Mouse (Mus musculus) stomach, postnatal 0 days (tissue): Measurements from ENCODE around the gene Drd4. TPM values are rescaled to one million over a fixed set of nuclear protein-coding genes. Genes with fewer than 3 reads are reported as not detected.

Experiments
- ATAC-seq: fragments of 200-750 bp; cut with Nextera tagmentation; 2 replicates; pipeline ENCODE4 v1.8.0; 2017; ENCODE audit not compliant: low FRiP score, low TSS enrichment
- DNase-seq: peaks from one replicate; pipeline ENCODE4 v3.0.0-alpha.2; 2016; ENCODE audit warnings: low spot score
- H3K27ac ChIP-seq: fragments of 300-500 bp; sonication (generic); replicated peaks from 2 replicates; pipeline ENCODE4 v1.5.1; 2014; ENCODE audit warnings: mild to moderate bottlenecking, control low read depth
- H3K27me3 ChIP-seq: fragments of 300-500 bp; sonication (generic); 2 replicates; pipeline ENCODE4 v1.6.1; 2014; ENCODE audit warnings: low read length; ENCODE audit not compliant: control insufficient read depth, insufficient read depth
- H3K36me3 ChIP-seq: fragments of 300-500 bp; sonication (generic); 2 replicates; pipeline ENCODE4 v1.6.1; 2014; ENCODE audit warnings: low read length, mixed read lengths; ENCODE audit not compliant: control insufficient read depth, insufficient read depth
- H3K4me1 ChIP-seq: fragments of 300-500 bp; sonication (generic); replicated peaks from 2 replicates; pipeline ENCODE4 v1.6.1; 2014; ENCODE audit warnings: antibody characterized with exemption; ENCODE audit not compliant: control insufficient read depth, insufficient read depth
- H3K4me2 ChIP-seq: fragments of 300-500 bp; sonication (generic); replicated peaks from 2 replicates; pipeline ENCODE4 v1.6.1; 2014; ENCODE audit warnings: low read depth, mild to moderate bottlenecking, control low read depth, moderate library complexity
- H3K4me3 ChIP-seq: fragments of 300-500 bp; sonication (generic); 2 replicates; pipeline ENCODE4 v1.5.1; 2014; ENCODE audit warnings: low read depth, low read length, control low read depth
- H3K9ac ChIP-seq: fragments of 300-500 bp; sonication (generic); 2 replicates; pipeline ENCODE4 v1.6.1; 2014; ENCODE audit warnings: mild to moderate bottlenecking, low read length, control low read depth, mixed read lengths
- H3K9me3 ChIP-seq: fragments of 300-500 bp; sonication (generic); 2 replicates; pipeline ENCODE4 v1.6.1; 2016; ENCODE audit warnings: low read length; ENCODE audit not compliant: control insufficient read depth
- CTCF ChIP-seq: IDR thresholded peaks from 2 replicates; pipeline ENCODE4 v1.5.1; 2016; ENCODE audit warnings: antibody characterized with exemption, low read depth, mild to moderate bottlenecking, moderate library complexity
- EP300 ChIP-seq: optimal IDR thresholded peaks from 2 replicates; pipeline ENCODE3; 2016; ENCODE audit warnings: antibody characterized with exemption
- WGBS: fragments of 180-500 bp; shearing (Covaris S2); extraction: QIAGEN DNeasy Blood & Tissue Kit; methylation state at CpG from one replicate; pipeline ENCODE4 v1.1.7; 2014; 5-methylcytosine and 5-hydroxymethylcytosine counted together
- polyA plus RNA-seq: library from polyadenylated mRNA; unstranded; fragments of >200 nt; fragmentation: Nextera tagmentation; extraction: Ambion mirVana; gene quantifications from 2 replicates; pipeline ENCODE4 v1.2.1, GENCODE M21; 2015

Gene Drd4
- polyA plus RNA-seq, 1 experiment from 2014 or later: 0.06 TPM

DNA sequence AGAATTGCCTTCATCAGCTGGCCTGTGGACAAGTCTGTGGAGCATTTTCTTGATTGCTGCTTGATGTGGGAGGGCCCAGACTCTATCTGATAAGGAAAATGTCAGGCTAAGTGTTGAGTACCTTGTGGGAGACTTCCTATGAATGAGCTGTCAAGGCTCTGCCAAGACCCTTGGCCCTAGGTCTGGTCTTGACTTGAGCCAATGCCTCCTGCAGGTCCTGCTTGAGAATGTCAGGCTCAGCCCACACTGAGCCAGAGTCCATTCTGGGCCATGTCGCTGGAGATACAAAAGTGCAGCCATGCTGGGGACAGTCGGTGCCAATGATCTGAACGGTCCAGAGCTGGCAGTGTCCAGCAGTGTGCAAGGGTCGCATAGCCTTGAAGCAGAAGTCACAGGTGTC, 9.1 kb upstream of the Drd4 start:
- WGBS: 86% methylated on average over 4 of the region's 4 CpGs
- DNase-seq: no peak
- TF ChIP-seq EP300: no peak
- no peak for TF ChIP-seq CTCF

DNA sequence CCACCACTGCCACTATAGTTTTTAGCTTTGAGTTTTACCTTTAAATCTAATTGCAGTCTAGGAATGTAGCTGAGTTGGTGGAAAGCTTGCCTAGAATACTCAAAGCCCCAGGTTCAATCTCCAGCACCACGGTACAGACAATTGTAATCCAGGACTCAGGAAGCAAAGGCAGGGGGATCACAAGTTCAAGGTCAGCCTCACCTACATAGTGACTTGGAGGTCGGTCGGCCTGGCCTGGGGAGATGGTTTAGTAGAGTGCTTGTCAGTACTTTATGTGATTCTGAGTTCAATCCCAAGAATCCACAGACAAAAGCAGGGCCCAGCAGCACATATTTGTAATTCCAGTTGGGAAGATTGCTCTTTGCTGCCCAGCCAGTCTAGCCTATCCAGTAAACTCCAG, 3.8 kb upstream of the Drd4 start:
- no peak overlapping the region for H3K4me2 ChIP-seq
- no peaks in the 10 kb centered on the region for H3K36me3 ChIP-seq
- 83% methylated on average over 3 of the region's 3 CpGs for WGBS
- peaks cover 2% of the 10 kb centered on the region; the same call in 1 of the 2 replicates for H3K27me3 ChIP-seq
- no peak for TF ChIP-seq CTCF
- no peak for TF ChIP-seq EP300
- H3K27ac ChIP-seq: no peak overlapping the region
- ATAC-seq (no peak), DNase-seq (no peak)
- no peak overlapping the region for H3K9ac ChIP-seq
- H3K9me3 ChIP-seq: no peaks in the 10 kb centered on the region
- no peaks in the 10 kb centered on the region for H3K4me1 ChIP-seq
- H3K4me3 ChIP-seq: no peak overlapping the region

More for the DNA sequence above, 9.1 kb upstream of the Drd4 start:
- H3K4me1 ChIP-seq: 0 out of 2 replicates have a peak, but pooled peaks cover 3% of the 10 kb centered on the region
- no peaks in the 10 kb centered on the region for H3K36me3 ChIP-seq
- H3K9me3 ChIP-seq: no peaks in the 10 kb centered on the region
- H3K9ac ChIP-seq: no peak overlapping the region
- no peak overlapping the region for H3K4me2 ChIP-seq
- no peak overlapping the region for H3K27ac ChIP-seq
- no peaks in the 10 kb centered on the region for H3K27me3 ChIP-seq
- no peak for ATAC-seq
- H3K4me3 ChIP-seq: no peak overlapping the region

DNA sequence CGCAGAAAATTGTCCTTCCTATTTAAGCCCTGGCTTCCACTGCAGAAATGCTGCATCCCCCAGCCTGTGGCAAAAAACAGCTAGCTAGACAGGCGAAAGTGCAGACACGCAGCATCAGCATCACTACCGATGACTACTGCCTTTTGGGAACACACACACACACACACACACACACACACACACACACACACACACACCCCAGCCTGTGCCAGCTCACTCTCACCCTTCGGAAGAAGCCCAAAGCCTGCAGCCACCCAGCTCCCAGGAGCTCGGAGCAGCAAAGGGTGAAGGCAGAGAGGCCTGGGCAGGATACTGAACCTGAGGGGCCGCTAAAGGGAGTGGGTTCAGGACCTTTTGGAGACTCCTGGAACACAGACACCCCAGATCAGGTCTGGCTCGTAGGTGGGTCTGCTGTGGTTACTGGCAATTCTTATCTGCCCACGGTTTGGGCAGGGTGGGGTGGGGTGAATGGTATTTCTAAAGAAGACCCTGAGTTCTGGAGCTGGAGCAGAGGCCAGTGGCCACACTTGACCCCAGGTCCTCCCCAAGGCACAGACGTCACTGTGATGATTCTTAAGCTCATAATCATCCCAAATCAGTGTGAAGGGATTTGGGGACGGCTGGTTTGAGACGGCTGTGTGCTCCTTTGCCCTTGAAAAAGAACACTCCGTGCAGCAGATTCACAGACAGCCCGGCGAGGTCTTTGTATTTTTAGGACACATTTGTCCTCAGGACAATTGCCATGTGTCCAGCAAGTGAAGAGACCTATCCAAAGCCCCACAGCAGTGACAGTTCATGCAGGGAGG, 980 bp downstream of the Drd4 start:
- Histone ChIP-seq H3K9ac (no peak overlapping the region), H3K9me3 (no peaks in the 10 kb centered on the region), H3K4me1 (no peaks in the 10 kb centered on the region), H3K27me3 (peaks cover 9% of the 10 kb centered on the region; the same call in 1 of the 2 replicates), H3K36me3 (no peaks in the 10 kb centered on the region), H3K4me3 (no peak overlapping the region), H3K4me2 (no peak overlapping the region), H3K27ac (no peak overlapping the region)
- WGBS: 64% methylated on average over 14 of the region's 15 CpGs
- no peak for TF ChIP-seq EP300
- no peak for TF ChIP-seq CTCF
- no peak for ATAC-seq
- DNase-seq: no peak

DNA sequence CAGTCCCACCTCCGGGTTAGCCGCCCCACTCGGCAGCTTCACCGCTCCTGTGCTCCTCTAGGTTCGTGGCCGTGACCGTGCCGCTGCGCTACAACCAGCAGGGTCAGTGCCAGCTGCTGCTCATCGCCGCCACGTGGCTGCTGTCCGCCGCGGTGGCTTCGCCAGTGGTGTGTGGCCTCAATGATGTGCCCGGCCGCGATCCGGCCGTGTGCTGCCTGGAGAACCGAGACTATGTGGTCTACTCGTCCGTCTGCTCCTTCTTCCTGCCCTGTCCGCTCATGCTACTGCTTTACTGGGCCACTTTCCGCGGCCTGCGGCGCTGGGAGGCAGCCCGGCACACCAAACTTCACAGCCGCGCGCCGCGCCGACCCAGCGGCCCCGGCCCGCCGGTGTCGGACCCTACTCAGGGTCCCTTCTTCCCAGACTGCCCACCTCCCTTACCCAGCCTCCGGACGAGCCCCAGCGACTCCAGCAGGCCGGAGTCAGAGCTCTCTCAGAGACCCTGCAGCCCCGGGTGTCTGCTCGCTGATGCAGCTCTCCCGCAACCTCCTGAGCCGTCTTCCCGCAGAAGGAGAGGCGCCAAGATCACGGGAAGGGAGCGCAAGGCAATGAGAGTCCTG, 2.2 kb downstream of the Drd4 start:
- Histone ChIP-seq H3K4me3 (peak overlapping the region; percentile 36), H3K4me1 (no peaks in the 10 kb centered on the region), H3K9ac (peak overlapping the region; percentile 43; the same call in 1 of the 2 replicates), H3K36me3 (no peaks in the 10 kb centered on the region), H3K27me3 (peaks cover 9% of the 10 kb centered on the region; the same call in 1 of the 2 replicates), H3K27ac (no peak overlapping the region), H3K9me3 (no peaks in the 10 kb centered on the region), H3K4me2 (peak overlapping the region; percentile 58)
- DNase-seq (peak; percentile 46), ATAC-seq (peak; percentile 25; the same call in 1 of the 2 replicates)
- TF ChIP-seq CTCF: peak; percentile 24; the same call in 1 of the 2 replicates
- no peak for TF ChIP-seq EP300
- 1% methylated on average over 51 of the region's 53 CpGs for WGBS

DNA sequence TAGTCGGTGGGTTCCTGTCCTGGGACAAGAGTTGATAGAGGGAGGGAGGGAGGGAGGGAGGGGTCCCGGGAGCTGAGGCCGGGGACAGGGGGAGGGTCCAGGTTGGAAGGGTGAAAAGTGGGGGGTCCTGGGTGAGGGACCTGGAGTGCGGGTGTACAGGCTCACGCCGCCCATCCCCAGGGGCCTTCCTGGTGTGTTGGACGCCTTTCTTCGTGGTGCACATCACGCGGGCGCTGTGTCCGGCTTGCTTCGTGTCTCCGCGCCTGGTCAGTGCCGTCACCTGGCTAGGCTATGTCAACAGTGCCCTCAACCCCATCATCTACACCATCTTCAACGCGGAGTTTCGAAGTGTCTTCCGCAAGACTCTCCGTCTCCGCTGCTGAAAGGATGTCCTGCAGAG, 2.7 kb downstream of the Drd4 start:
- Histone ChIP-seq H3K27me3 (peaks cover 9% of the 10 kb centered on the region; the same call in 1 of the 2 replicates), H3K36me3 (no peaks in the 10 kb centered on the region), H3K9me3 (no peaks in the 10 kb centered on the region), H3K4me2 (peak overlapping the region; percentile 58), H3K9ac (no peak overlapping the region), H3K4me3 (peak overlapping the region; percentile 36), H3K27ac (no peak overlapping the region), H3K4me1 (no peaks in the 10 kb centered on the region)
- DNase-seq (no peak), ATAC-seq (no peak)
- WGBS: 14% methylated on average over 22 of the region's 22 CpGs
- no peak for TF ChIP-seq CTCF
- TF ChIP-seq EP300: no peak
